Mouse (Mus musculus) G1E (cell line): ENCODE results near the gene Usf3. TPM values are rescaled to one million over a fixed set of nuclear protein-coding genes. Genes with fewer than 3 reads are reported as not detected.

Experiments
- ATAC-seq: 2 replicates; pipeline ENCODE4 v1.8.0; 2016; ENCODE audit warnings: mild to moderate bottlenecking; ENCODE audit not compliant: insufficient number of reproducible peaks, poor library complexity, low FRiP score, severe bottlenecking; ENCODE audit errors: extremely low read depth
- DNase-seq: peaks from one replicate; pipeline ENCODE4 v3.0.0; 2012; ENCODE audit warnings: low spot score
- H3K27me3 ChIP-seq: 2 replicates; pipeline ENCODE4 v1.6.1; 2012; ENCODE audit warnings: mild to moderate bottlenecking, low read length, inconsistent platforms; ENCODE audit not compliant: insufficient read depth
- H3K36me3 ChIP-seq: replicated peaks from 2 replicates; pipeline ENCODE3; 2012; ENCODE audit warnings: mild to moderate bottlenecking, inconsistent platforms
- H3K4me1 ChIP-seq: 2 replicates; pipeline ENCODE4 v1.6.1; 2012; ENCODE audit warnings: low read depth, low read length, inconsistent platforms, mixed read lengths; ENCODE audit not compliant: insufficient read depth
- H3K4me3 ChIP-seq: 2 replicates; pipeline ENCODE4 v1.5.1; 2012; ENCODE audit warnings: low read depth, mild to moderate bottlenecking, inconsistent platforms, low read length, moderate library complexity, mixed read lengths
- H3K9me3 ChIP-seq: replicated peaks from 2 replicates; pipeline ENCODE4 v1.6.1; 2012; ENCODE audit warnings: inconsistent platforms
- CTCF ChIP-seq: IDR thresholded peaks from 2 replicates; pipeline ENCODE4 v1.5.1; 2012; ENCODE audit warnings: low read depth, low read length, inconsistent platforms, mixed read lengths
- GATA1 ChIP-seq: IDR thresholded peaks from 2 replicates; pipeline ENCODE4 v1.6.1; 2012; ENCODE audit warnings: borderline replicate concordance, low read length, inconsistent platforms, mixed read lengths
- GATA2 ChIP-seq: IDR thresholded peaks from 2 replicates; pipeline ENCODE4 v1.6.1; 2012; ENCODE audit warnings: low read depth, low read length, inconsistent platforms, borderline replicate concordance
- POLR2AphosphoS5 ChIP-seq: IDR thresholded peaks from 2 replicates; pipeline ENCODE4 v1.6.1; 2012; ENCODE audit warnings: low read depth, low read length, inconsistent platforms; ENCODE audit not compliant: insufficient replicate concordance
- TAL1 ChIP-seq: conservative IDR thresholded peaks from 2 replicates; pipeline ENCODE4 v1.6.1; 2012; ENCODE audit warnings: low read depth, low read length, inconsistent platforms, mixed read lengths
- polyA plus RNA-seq: library from polyadenylated mRNA; stranded (reverse); fragments of >175 nt; gene quantifications from 2 replicates; pipeline ENCODE4 v1.2.3, GENCODE M21; 2012
- total RNA-seq, 2 experiments: library from RNA; stranded (forward) in 1 of 2; stranded (reverse) in 1 of 2; fragments of 200-1000 nt in 1 of 2; fragments of >200 nt in 1 of 2; fragmentation: Nextera tagmentation in 1 of 2; gene quantifications; 2 replicates each; pipeline ENCODE4 v1.2.3; 2014 to 2017

Usf3 gene
- total and polyA plus RNA-seq, 3 experiments, result 4.0 to 50.4 (median 10.2) TPM

DNA sequence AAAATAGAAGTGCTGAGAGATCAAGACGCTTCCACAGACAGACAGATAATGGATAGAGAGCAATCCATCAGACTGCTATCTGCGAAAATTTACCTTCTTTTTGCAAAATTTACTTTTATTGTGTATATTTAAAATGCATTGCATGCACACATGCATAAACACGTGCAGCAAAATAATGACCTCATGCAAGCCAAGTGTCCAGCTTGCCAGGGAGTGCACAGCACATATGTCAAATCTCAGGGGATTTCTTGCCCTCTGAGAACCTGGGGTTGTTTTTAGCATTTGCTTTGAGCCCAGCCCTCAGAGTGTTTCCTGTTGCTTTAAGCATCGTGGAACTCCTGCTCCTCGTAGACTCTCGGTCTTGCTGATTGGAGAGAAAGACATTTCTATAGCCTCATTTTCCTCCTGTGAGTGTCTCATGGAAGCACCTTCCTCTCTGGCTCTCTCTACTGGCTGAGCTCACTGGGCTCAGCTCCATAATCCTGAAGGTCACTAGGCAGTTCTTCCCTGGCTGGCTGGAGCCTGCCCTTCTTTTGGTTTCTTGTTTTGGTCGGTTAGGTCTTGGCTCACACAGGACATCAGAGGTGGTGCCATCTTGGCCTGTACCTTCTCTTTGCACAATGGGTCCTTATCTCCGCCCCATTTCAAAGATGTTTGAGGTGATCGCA is 98.5 kb downstream of the Usf3 start:
- ATAC-seq (no peak), DNase-seq (no peak)
- Histone ChIP-seq H3K4me1 (no peaks in the 10 kb centered on the region), H3K36me3 (no peaks in the 10 kb centered on the region), H3K27me3 (peaks cover 25% of the 10 kb centered on the region; the same call in 1 of the 2 replicates), H3K9me3 (no peaks in the 10 kb centered on the region), H3K4me3 (no peak overlapping the region)
- TF ChIP-seq TAL1, result no peak
- TF ChIP-seq POLR2AphosphoS5, result no peak
- no peak for TF ChIP-seq GATA2
- TF ChIP-seq GATA1, result no peak
- TF ChIP-seq CTCF, result no peak

Other genes starting within 250 kb of the Usf3 start
- 19.2 and 24.8 TPM in 2 replicates for gene Qtrt2, start 246.4 kb upstream of the Usf3 start, total RNA-seq (2014; fragmentation: Nextera tagmentation)
- gene Qtrt2, start 246.4 kb upstream of the Usf3 start, total RNA-seq (2017), result 27.5 and 31.9 TPM in 2 replicates
- gene Qtrt2, start 246.4 kb upstream of the Usf3 start, polyA plus RNA-seq, result 2.2 and 6.0 TPM in 2 replicates
- gene Zdhhc23, start 193.5 kb upstream of the Usf3 start, total RNA-seq (2014; fragmentation: Nextera tagmentation), result 0.90 TPM in 1 of 2 replicates, not detected in the other
- 0.52 and 0.55 TPM in 2 replicates for gene Zdhhc23, start 193.5 kb upstream of the Usf3 start, total RNA-seq (2017)
- gene Zdhhc23, start 193.5 kb upstream of the Usf3 start, polyA plus RNA-seq, result 0.11 and 0.21 TPM in 2 replicates
- 1.4 and 1.7 TPM in 2 replicates for gene Gramd1c, start 109.9 kb upstream of the Usf3 start, total RNA-seq (2014; fragmentation: Nextera tagmentation)
- 8.4 and 11.2 TPM in 2 replicates for gene Gramd1c, start 109.9 kb upstream of the Usf3 start, total RNA-seq (2017)
- gene Gramd1c, start 109.9 kb upstream of the Usf3 start, polyA plus RNA-seq, result 0.08 and 0.10 TPM in 2 replicates
- 57.4 and 62.7 TPM in 2 replicates for gene Atp6v1a, start 33.5 kb upstream of the Usf3 start, total RNA-seq (2014; fragmentation: Nextera tagmentation)
- gene Atp6v1a, start 33.5 kb upstream of the Usf3 start, total RNA-seq (2017), result 158 and 174 TPM in 2 replicates
- gene Atp6v1a, start 33.5 kb upstream of the Usf3 start, polyA plus RNA-seq, result 1.6 and 2.7 TPM in 2 replicates
- 171 and 207 TPM in 2 replicates for gene Naa50, start 33.4 kb upstream of the Usf3 start, total RNA-seq (2014; fragmentation: Nextera tagmentation)
- 73.3 and 89.8 TPM in 2 replicates for gene Naa50, start 33.4 kb upstream of the Usf3 start, total RNA-seq (2017)
- 44.5 and 57.3 TPM in 2 replicates for gene Naa50, start 33.4 kb upstream of the Usf3 start, polyA plus RNA-seq
- gene Sidt1, start 159.9 kb downstream of the Usf3 start, total RNA-seq (2014; fragmentation: Nextera tagmentation), result not detected in 2 replicates
- gene Sidt1, start 159.9 kb downstream of the Usf3 start, total RNA-seq (2017), result 1.1 TPM in 1 of 2 replicates, not detected in the other
- gene Sidt1, start 159.9 kb downstream of the Usf3 start, polyA plus RNA-seq, result not detected in 2 replicates
- 21.0 and 27.7 TPM in 2 replicates for gene Spice1, start 173.9 kb downstream of the Usf3 start, total RNA-seq (2014; fragmentation: Nextera tagmentation)
- gene Spice1, start 173.9 kb downstream of the Usf3 start, total RNA-seq (2017), result 20.9 and 24.4 TPM in 2 replicates
- gene Spice1, start 173.9 kb downstream of the Usf3 start, polyA plus RNA-seq, result 5.7 and 5.9 TPM in 2 replicates
- gene Cfap44, start 221.6 kb downstream of the Usf3 start, total RNA-seq (2014; fragmentation: Nextera tagmentation), result not detected in 2 replicates
- gene Cfap44, start 221.6 kb downstream of the Usf3 start, total RNA-seq (2017), result 0.12 and 0.22 TPM in 2 replicates
- not detected in 2 replicates for gene Cfap44, start 221.6 kb downstream of the Usf3 start, polyA plus RNA-seq